Mouse (Mus musculus) heart, adult 9 months (tissue): ENCODE data around the gene Hoxb7.

ENCODE experiments used
- DNase-seq, 2 experiments: peaks; one replicate each; pipeline ENCODE4 v3.0.0; 2022; ENCODE audit warnings: low spot score in 2 of 2

Gene Hoxb7

GRCm38 (mm10) chr11:96299781-96300180 is 13.4 kb downstream of the Hoxb7 start:
- no peak for DNase-seq

- no peak for DNase-seq
These were observed 14.1 kb downstream of the Hoxb7 start for GRCm38 (mm10) chr11:96300354-96301063.

GRCm38 (mm10) chr11:96301064-96301431 is 14.6 kb downstream of the Hoxb7 start:
- DNase-seq, result no peak

GRCm38 (mm10) chr11:96301837-96302236 is 15.4 kb downstream of the Hoxb7 start:
- DNase-seq, result no peak

- no peak for DNase-seq
These were observed 16.1 kb downstream of the Hoxb7 start for GRCm38 (mm10) chr11:96302381-96303150.

GRCm38 (mm10) chr11:96303151-96304099 is 17.0 kb downstream of the Hoxb7 start, which contains the start of gene Hoxb5:
Hoxb5 (plus strand) TSS chr11:96303336.
- DNase-seq, result no peak

GRCm38 (mm10) chr11:96304381-96305195 is 18.2 kb downstream of the Hoxb7 start:
- DNase-seq, result no peak

- DNase-seq, result no peak
These were observed 19.2 kb downstream of the Hoxb7 start for GRCm38 (mm10) chr11:96305505-96306182.

GRCm38 (mm10) chr11:96306183-96306907 is 19.9 kb downstream of the Hoxb7 start:
- no peak for DNase-seq

GRCm38 (mm10) chr11:96306908-96307269 is 20.5 kb downstream of the Hoxb7 start:
- DNase-seq, result no peak

- no peak for DNase-seq
These were observed 22.3 kb downstream of the Hoxb7 start for GRCm38 (mm10) chr11:96308763-96309162.

GRCm38 (mm10) chr11:96309288-96309687 is 22.9 kb downstream of the Hoxb7 start:
- no peak for DNase-seq

GRCm38 (mm10) chr11:96310183-96310938 is 23.9 kb downstream of the Hoxb7 start:
- DNase-seq, result no peak

- no peak for DNase-seq
These were observed 24.7 kb downstream of the Hoxb7 start for GRCm38 (mm10) chr11:96311097-96311496.

- peak; percentile 27 to 40 for DNase-seq
These were observed 25.3 kb downstream of the Hoxb7 start for GRCm38 (mm10) chr11:96311520-96312417.

- DNase-seq, result no peak
These were observed 26.7 kb downstream of the Hoxb7 start for GRCm38 (mm10) chr11:96313134-96313533.

- DNase-seq, result no peak
These were observed 27.5 kb downstream of the Hoxb7 start for GRCm38 (mm10) chr11:96313806-96314428.
